Mouse (Mus musculus) heart, embryonic 14.5 days (tissue): ENCODE data around the gene Lingo3. TPM values are rescaled to one million over a fixed set of nuclear protein-coding genes. Genes with fewer than 3 reads are reported as not detected.

Experiments used
- microRNA counts: library from miRNA; unstranded; fragments of <30 nt; microRNA quantifications from one replicate; lab custom pipeline; 2016
- microRNA-seq: library from miRNA; unstranded; fragments of <30 nt; microRNA quantifications from one replicate; pipeline ENCODE4, GENCODE M21; 2016
- polyA plus RNA-seq: library from polyadenylated mRNA; unstranded; fragments of >200 nt; fragmentation: Nextera tagmentation; extraction: Ambion mirVana; gene quantifications from 2 replicates; pipeline ENCODE4 v1.2.1, GENCODE M21; 2014

The Lingo3 gene
- polyA plus RNA-seq, 1 experiment from 2014 or later, result 0.46 TPM

MicroRNA genes within 50 kb of the gene (microRNA counts, 519-probe panel; counts per million panel counts)
- 322 counts per million, percentile 70 among the panel's probes with 10 or more counts for microRNA mmu-miR-1982 (lab: Ali Mortazavi, UCI)

Small RNA genes within 50 kb of the gene (microRNA-seq; reads per million reads assigned to microRNA genes)
- 5.3 reads per million, percentile 15 among the genes with 10 or more reads in this experiment for gene Mir1982

Other genes starting within 250 kb of the Lingo3 start
- gene Scamp4, start 241.2 kb downstream of the Lingo3 start, polyA plus RNA-seq, result 65.9 and 67.1 TPM in 2 replicates
- gene Adat3, start 241.2 kb downstream of the Lingo3 start, polyA plus RNA-seq, result 2.6 and 3.6 TPM in 2 replicates
- 0.88 and 1.4 TPM in 2 replicates for gene Gm49322, start 238.0 kb downstream of the Lingo3 start, polyA plus RNA-seq
- 64.8 and 65.0 TPM in 2 replicates for gene Csnk1g2, start 221.2 kb downstream of the Lingo3 start, polyA plus RNA-seq
- 49.4 and 53.8 TPM in 2 replicates for gene Btbd2, start 187.0 kb downstream of the Lingo3 start, polyA plus RNA-seq
- 69.5 and 82.7 TPM in 2 replicates for gene Mknk2, start 165.9 kb downstream of the Lingo3 start, polyA plus RNA-seq
- 19.1 and 22.3 TPM in 2 replicates for gene Mob3a, start 142.1 kb downstream of the Lingo3 start, polyA plus RNA-seq
- gene Izumo4, start 141.9 kb downstream of the Lingo3 start, polyA plus RNA-seq, result 3.5 and 7.0 TPM in 2 replicates
- 45.0 and 54.5 TPM in 2 replicates for gene Ap3d1, start 101.8 kb downstream of the Lingo3 start, polyA plus RNA-seq
- gene Dot1l, start 88.8 kb downstream of the Lingo3 start, polyA plus RNA-seq, result 26.5 and 28.2 TPM in 2 replicates
- 49.2 and 51.0 TPM in 2 replicates for gene Sf3a2, start 45.8 kb downstream of the Lingo3 start, polyA plus RNA-seq
- gene Plekhj1, start 45.4 kb downstream of the Lingo3 start, polyA plus RNA-seq, result 71.1 and 75.4 TPM in 2 replicates
- 0.12 TPM in 1 of 2 replicates, not detected in the other for gene Amh, start 38.8 kb downstream of the Lingo3 start, polyA plus RNA-seq
- 5.5 and 5.6 TPM in 2 replicates for gene Jsrp1, start 30.5 kb downstream of the Lingo3 start, polyA plus RNA-seq
- gene Oaz1, start 17.4 kb downstream of the Lingo3 start, polyA plus RNA-seq, result 2,025 and 2,172 TPM in 2 replicates
- gene Lsm7, start 11.2 kb upstream of the Lingo3 start, polyA plus RNA-seq, result 200 and 230 TPM in 2 replicates
- 21.3 and 23.7 TPM in 2 replicates for gene Sppl2b, start 11.2 kb upstream of the Lingo3 start, polyA plus RNA-seq
- 0.05 and 0.07 TPM in 2 replicates for gene Tmprss9, start 27.8 kb upstream of the Lingo3 start, polyA plus RNA-seq
- 310 and 338 TPM in 2 replicates for gene Timm13, start 56.9 kb upstream of the Lingo3 start, polyA plus RNA-seq
- gene Lmnb2, start 74.2 kb upstream of the Lingo3 start, polyA plus RNA-seq, result 7.3 and 8.1 TPM in 2 replicates
- gene Gadd45b, start 86.0 kb upstream of the Lingo3 start, polyA plus RNA-seq, result 34.5 and 39.8 TPM in 2 replicates
- 1.2 and 1.4 TPM in 2 replicates for gene Gng7, start 170.9 kb upstream of the Lingo3 start, polyA plus RNA-seq
- gene Diras1, start 181.6 kb upstream of the Lingo3 start, polyA plus RNA-seq, result not detected in 2 replicates
- gene Slc39a3, start 193.4 kb upstream of the Lingo3 start, polyA plus RNA-seq, result 5.0 and 5.2 TPM in 2 replicates
- 133 and 136 TPM in 2 replicates for gene Sgta, start 216.1 kb upstream of the Lingo3 start, polyA plus RNA-seq
- gene Thop1, start 226.0 kb upstream of the Lingo3 start, polyA plus RNA-seq, result 18.0 and 20.8 TPM in 2 replicates